Mouse (Mus musculus) heart, embryonic 10.5 days (tissue): Measurements from ENCODE around the gene Zbtb18. TPM values are rescaled to one million over a fixed set of nuclear protein-coding genes. Genes with fewer than 3 reads are reported as not detected.

Experiments used
- polyA plus RNA-seq: library from polyadenylated mRNA; unstranded; fragments of >200 nt; fragmentation: Nextera tagmentation; extraction: Ambion mirVana; gene quantifications from 2 replicates; pipeline ENCODE4 v1.2.1, GENCODE M21; 2016

The Zbtb18 gene
- polyA plus RNA-seq, 1 experiment from 2014 or later = 1.6 TPM

Other genes starting within 250 kb of the Zbtb18 start
- gene Akt3, start 184.1 kb upstream of the Zbtb18 start, polyA plus RNA-seq = 5.7 and 6.1 TPM in 2 replicates